In the genomic region with DNA sequence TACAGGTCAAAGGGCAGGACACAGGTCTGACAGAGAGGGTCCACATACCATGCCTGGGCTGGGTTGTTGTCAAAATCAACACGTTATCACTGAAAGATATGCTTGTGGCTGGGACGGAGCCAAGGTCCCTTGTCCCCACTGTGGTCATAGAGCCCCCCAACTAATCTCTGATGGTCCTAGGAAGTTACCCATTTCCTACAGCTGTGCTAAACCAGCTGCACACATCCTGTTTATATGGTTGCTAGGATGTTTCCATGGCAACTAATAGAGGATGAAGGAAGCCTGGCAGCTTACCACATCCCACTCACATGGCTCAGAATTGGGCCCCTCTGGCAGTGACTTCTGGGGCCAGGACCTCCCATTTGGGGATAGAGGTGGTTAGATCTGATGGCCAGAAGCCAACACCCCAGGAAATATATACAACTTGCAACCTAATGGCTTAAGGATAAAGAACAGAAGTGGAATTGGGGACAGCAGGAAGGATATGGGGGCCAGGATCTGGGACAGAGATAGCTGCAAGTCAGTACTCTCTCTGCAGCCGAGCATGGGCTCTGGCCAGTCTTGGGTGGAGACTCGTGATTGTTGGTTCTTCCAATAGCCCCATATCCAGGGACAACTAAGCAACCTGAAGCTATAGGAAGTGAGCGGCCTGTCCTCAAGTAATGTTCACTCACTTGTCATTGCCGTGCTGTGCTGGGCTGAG, we compare ENCODE assay signal across 8 mouse cellular contexts. TPM values are rescaled to one million over a fixed set of nuclear protein-coding genes. Genes with fewer than 3 reads are reported as not detected.
A peak's percentile ranks its signal among the peaks of the same experiment; 100 is the strongest.
DNase-seq lines count a peak whose midpoint lies in the region; ATAC-seq and TF ChIP-seq lines count a peak whose summit lies in the region.

No protein-coding gene starts in this region.

- no peaks in the 10 kb centered on the region for H3K4me1 ChIP-seq in liver, embryonic 16.5 days (ENCODE audit: control insufficient read depth, low read depth, low read length)
- no peaks in the 10 kb centered on the region for H3K4me1 ChIP-seq in stomach, postnatal 0 days (replicated peaks; ENCODE audit: control insufficient read depth, insufficient read depth)

- ATAC-seq in liver, embryonic 16.5 days (ENCODE audit: low read depth) = peak; percentile 58
- peak; percentile 41; the same call in 1 of the 2 replicates for ATAC-seq in stomach, postnatal 0 days (ENCODE audit: low FRiP score, low TSS enrichment)

- DNase-seq in 416B (ENCODE audit: low read depth) = peak; percentile 40
- DNase-seq in brain, embryonic 14.5 days (ENCODE audit: low read depth) = peak; percentile 85
- peak; percentile 33 for DNase-seq in heart, postnatal 25 days (ENCODE audit: low spot score)
- no peak for DNase-seq in stomach, postnatal 0 days (ENCODE audit: low spot score)
- DNase-seq in urinary bladder, postnatal 25 days (ENCODE audit: low spot score) = no peak
- DNase-seq in thymus, postnatal 25 days = no peak
- DNase-seq in gastrocnemius, postnatal 14 days = no peak

- intact Hi-C loops in heart, postnatal 25 days (cut with DNase I) = no loop called here
- intact Hi-C loops in gastrocnemius, postnatal 14 days (cut with DNase I; ENCODE audit: low total_unique reads) = loop anchor here (5.0 to 10.0 kb wide), 2 partner anchors 364 to 541 kb away; no protein-coding TSS in a partner anchor

- H3K9me3 ChIP-seq in liver, embryonic 16.5 days (replicated peaks; ENCODE audit: control insufficient read depth, low read length) = no peaks in the 10 kb centered on the region
- no peaks in the 10 kb centered on the region for H3K9me3 ChIP-seq in stomach, postnatal 0 days (ENCODE audit: control insufficient read depth, low read length)

- WGBS in liver, embryonic 16.5 days (ENCODE audit: insufficient replicate concordance) = 34% methylated on average over 6 of the region's 6 CpGs
- 49% methylated on average over 6 of the region's 6 CpGs for WGBS in stomach, postnatal 0 days

- no peak for TF ChIP-seq CTCF in brain, embryonic 14.5 days (IDR thresholded peaks at IDR 0.05; ENCODE audit: borderline replicate concordance, extremely low read depth, insufficient read depth, insufficient read length)
- no peak for TF ChIP-seq CTCF in stomach, postnatal 0 days (IDR thresholded peaks at IDR 0.05; ENCODE audit: low read depth)

- H3K4me3 ChIP-seq in liver, embryonic 16.5 days (ENCODE audit: low read depth, low read length) = no peak overlapping the region
- no peak overlapping the region for H3K4me3 ChIP-seq in stomach, postnatal 0 days (ENCODE audit: low read depth, low read length)

- no peak overlapping the region for H3K4me2 ChIP-seq in liver, embryonic 16.5 days (ENCODE audit: low read depth, low read length)
- no peak overlapping the region for H3K4me2 ChIP-seq in stomach, postnatal 0 days (replicated peaks; ENCODE audit: low read depth)

- no peak for TF ChIP-seq POLR2A in brain, embryonic 14.5 days (IDR thresholded peaks at IDR 0.05; ENCODE audit: borderline replicate concordance, extremely low read depth, insufficient read depth, insufficient read length, poor library complexity, severe bottlenecking)

- TF ChIP-seq EP300 in stomach, postnatal 0 days (optimal IDR thresholded peaks at IDR 0.05) = no peak

- H3K27me3 ChIP-seq in liver, embryonic 16.5 days (ENCODE audit: control insufficient read depth, insufficient read depth, low read depth, low read length) = no peaks in the 10 kb centered on the region
- no peaks in the 10 kb centered on the region for H3K27me3 ChIP-seq in stomach, postnatal 0 days (ENCODE audit: control insufficient read depth, insufficient read depth, low read length)

- H3K27ac ChIP-seq in liver, embryonic 16.5 days (ENCODE audit: low read length) = no peak overlapping the region
- H3K27ac ChIP-seq in stomach, postnatal 0 days (replicated peaks) = no peak overlapping the region

- H3K36me3 ChIP-seq in liver, embryonic 16.5 days (ENCODE audit: control insufficient read depth, insufficient read depth) = no peaks in the 10 kb centered on the region
- no peaks in the 10 kb centered on the region for H3K36me3 ChIP-seq in stomach, postnatal 0 days (ENCODE audit: control insufficient read depth, insufficient read depth, low read length)

- no peak overlapping the region for H3K9ac ChIP-seq in liver, embryonic 16.5 days (ENCODE audit: low read depth, low read length)
- H3K9ac ChIP-seq in stomach, postnatal 0 days (ENCODE audit: low read length) = no peak overlapping the region

RNA-seq across cellular contexts. Expression of a gene that starts 43.6 kb away (rescaled TPM):
- polyA plus RNA-seq in brain, embryonic 14.5 days (2012; rRNA removed) = 14.2 and 20.9 TPM in 2 replicates
- total RNA-seq in heart, postnatal 25 days (2021) = 1 to 10 TPM; 3.1 to 3.4 TPM
- 4.5 and 5.2 TPM in 2 replicates for polyA plus RNA-seq in liver, embryonic 16.5 days (2015; fragmentation: Nextera tagmentation; extraction: Ambion mirVana)
- polyA plus RNA-seq in stomach, postnatal 0 days (2015; fragmentation: Nextera tagmentation; extraction: Ambion mirVana) = 18.2 and 20.3 TPM in 2 replicates
- 1 to 10 TPM; 7.3 to 8.5 TPM for total RNA-seq in gastrocnemius, postnatal 14 days (2021)

Comparison
In these comparisons a context has a peak if more than half of its experiments do, and no peak if none do; other contexts are left out.
1. DNase-seq: peak in 416B (single experiment), brain, embryonic 14.5 days (single experiment) and heart, postnatal 25 days (single experiment); none in stomach, postnatal 0 days (single experiment), urinary bladder, postnatal 25 days (single experiment), thymus, postnatal 25 days (single experiment) and gastrocnemius, postnatal 14 days (single experiment).